Mouse (Mus musculus): Measurements from ENCODE around the gene Tex11.

GRCm38 (mm10) chrX:100797370-100797769, 262.1 kb downstream of the Tex11 start:
- no peak for TF ChIP-seq MYC (IDR thresholded peaks at IDR 0.05; ENCODE audit: low read depth, low read length)
- no peak for TF ChIP-seq ETS1 (conservative IDR thresholded peaks at IDR 0.05; ENCODE audit: low read depth, low read length)
